ENCODE assay signal across 8 mouse cellular contexts in the genomic region with DNA sequence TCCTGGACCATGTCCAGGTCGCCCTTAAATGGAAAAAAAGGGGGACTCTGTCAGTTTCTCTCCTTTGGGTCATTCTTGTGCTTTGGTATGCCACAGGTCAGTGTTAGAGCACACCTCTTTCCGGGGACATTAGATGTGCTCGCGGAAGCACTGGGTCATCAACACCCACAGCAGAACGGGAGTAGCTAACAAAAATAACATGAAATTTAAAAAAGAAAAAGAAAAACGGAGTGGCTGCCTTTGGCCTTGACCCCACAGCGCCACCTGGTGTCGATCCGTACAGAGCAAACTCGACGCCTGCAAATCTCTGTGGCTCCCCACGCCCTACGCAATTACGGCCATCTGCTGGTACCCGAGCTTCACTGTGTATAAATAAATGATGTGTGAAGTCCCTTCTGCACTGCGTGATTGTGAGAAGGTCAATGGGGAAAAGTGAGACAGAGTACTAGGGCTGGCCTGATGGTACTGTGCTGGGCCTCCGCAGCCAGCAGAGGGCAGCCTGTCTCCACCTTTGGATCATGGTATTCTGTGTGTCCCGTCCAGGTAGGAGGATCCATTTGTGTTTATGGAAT.
DNase-seq lines count a peak whose midpoint lies in the region; ATAC-seq and TF ChIP-seq lines count a peak whose summit lies in the region.

No protein-coding gene starts in this region.

- 6% methylated on average over 18 of the region's 18 CpGs for WGBS in kidney, adult 2 months
- WGBS in limb, embryonic 10.5 days: 18% methylated on average over 18 of the region's 18 CpGs
- 18% methylated on average over 18 of the region's 18 CpGs for WGBS in midbrain, embryonic 12.5 days

- DNase-seq in gastrocnemius, postnatal 4 days (ENCODE audit: low spot score in 2 of 2): peak; percentile 21 to 66
- DNase-seq in gastrocnemius, postnatal 25 days: no peak
- peak; percentile 45 to 54 for DNase-seq in cerebellum, postnatal 36 days
- peak; percentile 78 for DNase-seq in kidney, adult 2 months
- peak; percentile 81 for DNase-seq in limb, embryonic 10.5 days (ENCODE audit: low spot score)
- DNase-seq in spleen, postnatal 4 days (ENCODE audit: low spot score in 2 of 2): peak; percentile 35 to 77

- no peak for TF ChIP-seq POLR2A in kidney, adult 2 months (IDR thresholded peaks at IDR 0.05; ENCODE audit: low read depth, low read length)

- H3K9ac ChIP-seq in midbrain, embryonic 12.5 days (replicated peaks): no peak overlapping the region

- H3K9me3 ChIP-seq in limb, embryonic 10.5 days (replicated peaks): no peaks in the 10 kb centered on the region
- H3K9me3 ChIP-seq in midbrain, embryonic 12.5 days: no peaks in the 10 kb centered on the region

- H3K4me1 ChIP-seq in kidney, adult 2 months (ENCODE audit: control insufficient read depth, insufficient read depth, low read length): no peaks in the 10 kb centered on the region; the same call in 1 of the 2 replicates
- H3K4me1 ChIP-seq in limb, embryonic 10.5 days: no peaks in the 10 kb centered on the region
- H3K4me1 ChIP-seq in midbrain, embryonic 12.5 days: no peaks in the 10 kb centered on the region

- peak overlapping the region; percentile 36 for H3K4me3 ChIP-seq in kidney, adult 2 months (ENCODE audit: insufficient read depth, low read depth, low read length)
- peak overlapping the region; percentile 32; the same call in 1 of the 2 replicates for H3K4me3 ChIP-seq in limb, embryonic 10.5 days
- H3K4me3 ChIP-seq in midbrain, embryonic 12.5 days: peak overlapping the region; percentile 12; the same call in 1 of the 2 replicates

- no peaks in the 10 kb centered on the region for H3K36me3 ChIP-seq in kidney, adult 2 months (ENCODE audit: control insufficient read depth, insufficient read depth, low read length)
- no peaks in the 10 kb centered on the region for H3K36me3 ChIP-seq in limb, embryonic 10.5 days
- no peaks in the 10 kb centered on the region for H3K36me3 ChIP-seq in midbrain, embryonic 12.5 days

- peak; percentile 73 for TF ChIP-seq CTCF in kidney, adult 2 months (conservative IDR thresholded peaks at IDR 0.05; ENCODE audit: insufficient read depth, insufficient read length, low read depth, low read length)

- H3K27me3 ChIP-seq in kidney, adult 2 months (replicated peaks; ENCODE audit: control insufficient read depth, insufficient read depth, low read length): no peaks in the 10 kb centered on the region
- H3K27me3 ChIP-seq in limb, embryonic 10.5 days (ENCODE audit: low read depth, poor library complexity, severe bottlenecking): no peaks in the 10 kb centered on the region
- H3K27me3 ChIP-seq in midbrain, embryonic 12.5 days: no peaks in the 10 kb centered on the region

- H3K4me2 ChIP-seq in midbrain, embryonic 12.5 days (replicated peaks): peak overlapping the region; percentile 40

- peak; percentile 91 for ATAC-seq in granulocyte monocyte progenitor cell, adult 5-6 weeks (replicated peaks; ENCODE audit: poor library complexity, severe bottlenecking)
- peak; percentile 94 for ATAC-seq in midbrain, embryonic 12.5 days (ENCODE audit: low FRiP score, low read depth)

- no peak overlapping the region for H3K27ac ChIP-seq in kidney, adult 2 months (ENCODE audit: insufficient read depth, low read depth, low read length)
- no peak overlapping the region for H3K27ac ChIP-seq in limb, embryonic 10.5 days
- no peak overlapping the region for H3K27ac ChIP-seq in midbrain, embryonic 12.5 days (replicated peaks)
